Mouse (Mus musculus) forebrain, embryonic 14.5 days (tissue): Measurements from ENCODE around the gene Glcci1. TPM values are rescaled to one million over a fixed set of nuclear protein-coding genes. Genes with fewer than 3 reads are reported as not detected.

ENCODE experiments used
- ATAC-seq: fragments of 200-750 bp; cut with Nextera tagmentation; 2 replicates; pipeline ENCODE4 v1.8.0; 2017; ENCODE audit warnings: mild to moderate bottlenecking, moderate library complexity
- DNase-seq: peaks from one replicate; pipeline ENCODE4 v3.0.0-alpha.2; 2015; ENCODE audit warnings: low spot score
- H3K27ac ChIP-seq: fragments of 300-500 bp; sonication (generic); 2 replicates; pipeline ENCODE4 v1.5.1; 2014; ENCODE audit warnings: low read depth, mild to moderate bottlenecking, control low read depth, low read length, moderate library complexity
- H3K27me3 ChIP-seq: fragments of 300-500 bp; sonication (generic); replicated peaks from 2 replicates; pipeline ENCODE4 v1.6.1; 2014; ENCODE audit warnings: low read length, control low read depth, mixed read lengths; ENCODE audit not compliant: control insufficient read depth, insufficient read depth
- H3K36me3 ChIP-seq: fragments of 300-500 bp; sonication (generic); 2 replicates; pipeline ENCODE4 v1.6.1; 2014; ENCODE audit warnings: low read length, control low read depth; ENCODE audit not compliant: control insufficient read depth, insufficient read depth
- H3K4me1 ChIP-seq: fragments of 300-500 bp; sonication (generic); 2 replicates; pipeline ENCODE4 v1.6.1; 2014; ENCODE audit warnings: antibody characterized with exemption, low read length, control low read depth; ENCODE audit not compliant: control insufficient read depth, insufficient read depth
- H3K4me2 ChIP-seq: fragments of 300-500 bp; sonication (generic); 2 replicates; pipeline ENCODE4 v1.6.1; 2014; ENCODE audit warnings: mild to moderate bottlenecking, control low read depth, low read length
- H3K4me3 ChIP-seq: fragments of 300-500 bp; sonication (generic); 2 replicates; pipeline ENCODE4 v1.5.1; 2014; ENCODE audit warnings: low read depth, low read length, control low read depth
- H3K9ac ChIP-seq: fragments of 300-500 bp; sonication (generic); 2 replicates; pipeline ENCODE4 v1.6.1; 2014; ENCODE audit warnings: mild to moderate bottlenecking, low read length, control low read depth, moderate library complexity
- H3K9me3 ChIP-seq: fragments of 300-500 bp; sonication (generic); replicated peaks from 2 replicates; pipeline ENCODE4 v1.6.1; 2016; ENCODE audit warnings: low read length, control low read depth, mixed read lengths; ENCODE audit not compliant: control insufficient read depth
- WGBS: fragments of 180-500 bp; shearing (Covaris S2); extraction: QIAGEN DNeasy Blood & Tissue Kit; methylation state at CpG from one replicate; pipeline ENCODE4 v1.1.7; 2014; 5-methylcytosine and 5-hydroxymethylcytosine counted together
- polyA plus RNA-seq: library from polyadenylated mRNA; unstranded; fragments of >200 nt; fragmentation: Nextera tagmentation; extraction: Ambion mirVana; gene quantifications from 2 replicates; pipeline ENCODE4 v1.2.1, GENCODE M21; 2014

Glcci1 gene
- polyA plus RNA-seq, 1 experiment from 2014 or later = 10.6 TPM

DNA sequence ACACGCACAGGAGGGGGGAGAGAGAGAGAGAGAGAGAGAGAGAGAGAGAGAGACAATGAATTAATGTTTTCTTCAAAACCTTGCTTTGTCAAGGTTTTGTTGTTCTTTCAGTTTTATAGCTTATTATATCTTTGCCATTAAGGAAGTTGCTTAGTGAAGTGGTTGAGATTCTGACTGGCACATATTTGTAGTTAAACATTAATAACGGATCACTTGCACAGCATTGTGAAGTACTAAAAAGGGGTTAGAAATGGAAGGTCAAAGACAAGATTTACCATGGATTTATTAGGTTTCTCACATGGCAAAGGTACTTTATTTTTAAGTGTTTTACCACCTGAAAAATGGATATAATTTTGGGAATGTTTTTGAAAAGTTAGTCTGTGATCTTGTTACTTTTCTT lies 51.3 kb downstream of the Glcci1 start:
- Histone ChIP-seq H3K9ac (no peak overlapping the region), H3K36me3 (peaks cover 3% of the 10 kb centered on the region; the same call in 1 of the 2 replicates), H3K27me3 (no peaks in the 10 kb centered on the region), H3K4me3 (no peak overlapping the region), H3K4me2 (no peak overlapping the region), H3K27ac (no peak overlapping the region), H3K9me3 (0 out of 2 replicates have a peak, but pooled peaks cover 3% of the 10 kb centered on the region), H3K4me1 (no peaks in the 10 kb centered on the region)
- ATAC-seq (no peak), DNase-seq (no peak)
- 96% methylated on average over 2 of the region's 2 CpGs for WGBS

DNA sequence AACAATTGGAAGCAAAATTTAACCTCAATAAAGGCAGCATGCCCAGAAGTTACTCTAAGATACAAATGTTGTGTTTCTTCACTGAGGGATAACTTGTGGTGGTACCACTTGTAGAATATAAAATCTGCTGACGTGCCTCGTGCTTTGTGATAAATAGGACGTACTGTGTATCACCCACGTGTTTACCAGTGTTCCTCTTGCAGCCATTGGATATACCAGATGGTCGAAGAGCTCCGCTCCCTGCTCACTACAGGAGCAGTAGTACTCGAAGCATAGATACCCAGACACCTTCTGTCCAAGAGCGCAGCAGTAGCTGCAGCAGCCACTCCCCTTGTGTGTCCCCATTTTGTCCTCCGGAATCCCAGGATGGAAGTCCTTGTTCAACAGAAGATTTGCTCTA lies 73.0 kb downstream of the Glcci1 start:
- no peak overlapping the region for H3K4me2 ChIP-seq
- H3K9ac ChIP-seq = no peak overlapping the region
- no peaks in the 10 kb centered on the region for H3K27me3 ChIP-seq
- ATAC-seq (no peak), DNase-seq (no peak)
- no peaks in the 10 kb centered on the region for H3K9me3 ChIP-seq
- H3K4me1 ChIP-seq = no peaks in the 10 kb centered on the region
- peaks cover 4% of the 10 kb centered on the region; the same call in 1 of the 2 replicates for H3K36me3 ChIP-seq
- WGBS = 96% methylated on average over 9 of the region's 9 CpGs
- H3K4me3 ChIP-seq = no peak overlapping the region
- no peak overlapping the region for H3K27ac ChIP-seq

GRCm38 (mm10) chr6:8583892-8584291 lies 74.5 kb downstream of the Glcci1 start:
- H3K4me3 ChIP-seq = no peak overlapping the region
- ATAC-seq (no peak), DNase-seq (no peak)
- no peaks in the 10 kb centered on the region for H3K4me1 ChIP-seq
- H3K27me3 ChIP-seq = no peaks in the 10 kb centered on the region
- 91% methylated on average over 3 of the region's 3 CpGs for whole genome bisulfite sequencing
- no peak overlapping the region for H3K9ac ChIP-seq
- H3K4me2 ChIP-seq = no peak overlapping the region
- H3K36me3 ChIP-seq = peaks cover 4% of the 10 kb centered on the region; the same call in 1 of the 2 replicates
- no peaks in the 10 kb centered on the region for H3K9me3 ChIP-seq
- no peak overlapping the region for H3K27ac ChIP-seq

DNA sequence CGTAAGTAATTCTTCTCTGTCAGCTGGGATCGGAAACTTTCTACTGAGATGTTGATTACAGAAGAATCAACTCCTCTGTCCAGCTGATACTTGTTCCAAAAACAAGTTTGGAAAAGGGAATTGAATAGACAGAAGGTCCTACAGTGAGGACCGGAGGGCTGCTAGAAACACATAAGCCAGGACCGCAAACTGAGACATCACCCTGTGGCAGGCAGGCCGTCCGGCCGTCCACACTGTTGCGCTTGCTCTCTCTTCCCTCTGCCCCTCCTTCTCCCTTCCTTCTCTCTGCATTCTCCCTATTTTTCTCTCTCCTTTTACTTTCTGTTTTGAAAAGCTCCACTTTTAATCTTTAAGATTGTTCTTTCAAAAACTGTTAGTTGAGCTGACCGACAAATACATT lies 82.3 kb downstream of the Glcci1 start:
- H3K4me3 ChIP-seq = no peak overlapping the region
- no peaks in the 10 kb centered on the region for H3K4me1 ChIP-seq
- no peaks in the 10 kb centered on the region for H3K27me3 ChIP-seq
- no peak overlapping the region for H3K27ac ChIP-seq
- DNase-seq (no peak), ATAC-seq (no peak)
- H3K4me2 ChIP-seq = no peak overlapping the region
- H3K36me3 ChIP-seq = 0 out of 2 replicates have a peak, but pooled peaks cover 5% of the 10 kb centered on the region
- 90% methylated on average over 9 of the region's 9 CpGs for WGBS
- H3K9ac ChIP-seq = no peak overlapping the region
- H3K9me3 ChIP-seq = no peaks in the 10 kb centered on the region

- DNase-seq (no peak), ATAC-seq (no peak)
- Histone ChIP-seq H3K9me3 (no peaks in the 10 kb centered on the region), H3K4me1 (no peaks in the 10 kb centered on the region), H3K27ac (no peak overlapping the region), H3K4me3 (no peak overlapping the region), H3K9ac (no peak overlapping the region), H3K36me3 (no peaks in the 10 kb centered on the region), H3K4me2 (no peak overlapping the region), H3K27me3 (no peaks in the 10 kb centered on the region)
- 67% methylated on average over 2 of the region's 2 CpGs for WGBS
These were observed 108.0 kb downstream of the Glcci1 start for GRCm38 (mm10) chr6:8617369-8617768.

GRCm38 (mm10) chr6:8619582-8620350 lies 110.4 kb downstream of the Glcci1 start:
- no peaks in the 10 kb centered on the region for H3K9me3 ChIP-seq
- H3K4me2 ChIP-seq = no peak overlapping the region
- no peak overlapping the region for H3K9ac ChIP-seq
- 87% methylated on average over 4 of the region's 4 CpGs for WGBS
- DNase-seq (no peak), ATAC-seq (no peak)
- H3K4me1 ChIP-seq = no peaks in the 10 kb centered on the region
- H3K27ac ChIP-seq = no peak overlapping the region
- no peaks in the 10 kb centered on the region for H3K36me3 ChIP-seq
- H3K27me3 ChIP-seq = no peaks in the 10 kb centered on the region
- H3K4me3 ChIP-seq = no peak overlapping the region

- DNase-seq (no peak), ATAC-seq (no peak)
- H3K4me3 ChIP-seq = no peak overlapping the region
- no peaks in the 10 kb centered on the region for H3K27me3 ChIP-seq
- H3K4me1 ChIP-seq = no peaks in the 10 kb centered on the region
- H3K36me3 ChIP-seq = no peaks in the 10 kb centered on the region
- no peaks in the 10 kb centered on the region for H3K9me3 ChIP-seq
- no peak overlapping the region for H3K27ac ChIP-seq
- no peak overlapping the region for H3K4me2 ChIP-seq
- H3K9ac ChIP-seq = no peak overlapping the region
- 85% methylated on average over 3 of the region's 3 CpGs for WGBS
These were observed 113.6 kb downstream of the Glcci1 start for GRCm38 (mm10) chr6:8623045-8623444.

DNA sequence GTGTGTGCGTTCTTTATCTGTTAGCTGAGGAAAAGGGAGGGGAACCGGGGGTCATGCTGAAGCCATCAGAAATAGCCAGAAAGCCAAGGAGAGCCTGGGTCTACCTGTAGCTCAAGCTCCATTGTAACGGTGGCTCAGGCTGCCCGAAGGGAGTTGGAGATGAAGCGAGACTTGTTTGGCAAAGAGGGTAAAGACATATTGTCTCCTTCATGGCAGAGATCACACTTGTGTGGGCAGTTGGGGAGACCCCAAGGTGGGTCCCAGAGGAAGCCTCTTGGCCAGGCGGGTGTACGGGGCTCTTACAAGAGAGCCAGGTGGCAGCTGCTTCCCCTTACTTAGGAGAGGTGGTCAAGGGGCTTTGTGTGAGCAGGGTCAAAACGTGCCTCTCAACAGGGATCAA lies 118.8 kb downstream of the Glcci1 start:
- WGBS = 91% methylated on average over 8 of the region's 8 CpGs
- no peak overlapping the region for H3K9ac ChIP-seq

DNA sequence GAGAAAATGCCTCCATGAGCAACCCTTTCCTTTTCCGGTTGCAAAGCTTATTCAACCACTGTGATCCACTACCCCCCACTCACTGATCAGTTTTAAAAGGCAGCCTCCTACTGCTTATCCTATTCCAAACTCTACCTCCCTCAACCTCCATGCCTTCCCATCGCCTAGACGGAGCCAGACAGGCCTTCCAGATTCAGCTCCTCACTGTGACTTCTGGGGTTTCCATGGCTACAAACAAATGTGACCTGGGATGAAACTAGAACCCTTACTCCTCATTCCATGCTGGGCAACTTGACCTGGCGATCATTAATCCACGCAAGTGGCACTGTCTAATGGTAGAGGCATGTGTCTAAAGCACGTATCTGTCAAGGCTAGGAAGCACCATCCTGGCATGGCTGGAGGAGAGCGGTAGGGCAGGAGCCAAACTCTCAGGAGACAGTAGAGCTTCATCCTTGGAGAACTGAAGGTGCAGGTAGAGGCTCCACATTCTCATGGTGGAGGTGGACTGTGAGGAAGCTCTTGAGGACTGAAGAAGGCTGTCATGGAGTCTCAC lies 119.4 kb downstream of the Glcci1 start:
- no peaks in the 10 kb centered on the region for H3K27me3 ChIP-seq
- H3K27ac ChIP-seq = no peak overlapping the region
- no peak overlapping the region for H3K4me2 ChIP-seq
- DNase-seq = no peak
- no peak for ATAC-seq
- no peaks in the 10 kb centered on the region for H3K4me1 ChIP-seq
- no peaks in the 10 kb centered on the region for H3K36me3 ChIP-seq
- no peaks in the 10 kb centered on the region for H3K9me3 ChIP-seq
- H3K4me3 ChIP-seq = no peak overlapping the region
- H3K9ac ChIP-seq = no peak overlapping the region
- 91% methylated on average over 7 of the region's 7 CpGs for WGBS

More for the DNA sequence above, 118.8 kb downstream of the Glcci1 start:
- H3K4me2 ChIP-seq = no peak overlapping the region
- no peak overlapping the region for H3K27ac ChIP-seq
- DNase-seq (no peak), ATAC-seq (no peak)
- H3K4me1 ChIP-seq = no peaks in the 10 kb centered on the region
- H3K9me3 ChIP-seq = no peaks in the 10 kb centered on the region
- no peaks in the 10 kb centered on the region for H3K27me3 ChIP-seq
- H3K4me3 ChIP-seq = no peak overlapping the region
- no peaks in the 10 kb centered on the region for H3K36me3 ChIP-seq
